Mouse (Mus musculus): Measurements from ENCODE around the gene Pusl1.

GRCm38 (mm10) chr4:155903246-155903645 lies 11.7 kb upstream of the Pusl1 start:
- TF ChIP-seq CTCF (IDR thresholded peaks at IDR 0.05) = no peak
- TF ChIP-seq EP300 (IDR thresholded peaks at IDR 0.05; ENCODE audit: insufficient read depth, low read depth, low read length) = no peak
- no peak for TF ChIP-seq POLR2A (IDR thresholded peaks at IDR 0.05; ENCODE audit: insufficient read depth, low read depth, low read length)
